Mouse (Mus musculus) lung, postnatal 4 days (tissue): ENCODE data around the gene Usp24.
"Not testable (repeated sequence)": the region's sequence is repeated elsewhere in the genome, so short reads cannot be mapped to it uniquely, and the experiment has no call there.

Experiments
- DNase-seq, 2 experiments: peaks; one replicate each; pipeline ENCODE4 v3.0.0; 2021

The Usp24 gene

GRCm38 (mm10) chr4:106318976-106319375 is 3.0 kb downstream of the Usp24 start:
- no peak for DNase-seq

GRCm38 (mm10) chr4:106322846-106323245 is 6.8 kb downstream of the Usp24 start:
- DNase-seq = no peak

- no peak for DNase-seq
Measured at GRCm38 (mm10) chr4:106323318-106323717, 7.3 kb downstream of the Usp24 start.

GRCm38 (mm10) chr4:106327436-106327835 is 11.4 kb downstream of the Usp24 start:
- no peak for DNase-seq

- no peak for DNase-seq
Measured at GRCm38 (mm10) chr4:106328704-106329103, 12.7 kb downstream of the Usp24 start.

- DNase-seq = not testable (repeated sequence)
Measured at GRCm38 (mm10) chr4:106329171-106329570, 13.2 kb downstream of the Usp24 start.

GRCm38 (mm10) chr4:106330371-106330819 is 14.4 kb downstream of the Usp24 start:
- no peak for DNase-seq

GRCm38 (mm10) chr4:106333071-106333470 is 17.1 kb downstream of the Usp24 start:
- DNase-seq = no peak

GRCm38 (mm10) chr4:106333584-106333983 is 17.6 kb downstream of the Usp24 start:
- no peak for DNase-seq

GRCm38 (mm10) chr4:106335858-106336257 is 19.8 kb downstream of the Usp24 start:
- DNase-seq = no peak

- no peak for DNase-seq
Measured at GRCm38 (mm10) chr4:106347664-106348063, 31.7 kb downstream of the Usp24 start.

- DNase-seq = not testable (repeated sequence)
Measured at GRCm38 (mm10) chr4:106355025-106355424, 39.0 kb downstream of the Usp24 start.

- no peak for DNase-seq
Measured at GRCm38 (mm10) chr4:106370013-106370412, 54.0 kb downstream of the Usp24 start.

- peak; percentile 63 to 83 for DNase-seq
Measured at GRCm38 (mm10) chr4:106375857-106376256, 59.8 kb downstream of the Usp24 start.

- no peak for DNase-seq
Measured at GRCm38 (mm10) chr4:106378839-106379572, 63.0 kb downstream of the Usp24 start.

- DNase-seq = no peak
Measured at GRCm38 (mm10) chr4:106381131-106381530, 65.1 kb downstream of the Usp24 start.

GRCm38 (mm10) chr4:106389908-106390307 is 73.9 kb downstream of the Usp24 start:
- peak in 1 of 2 experiments; percentile 13 for DNase-seq

- no peak for DNase-seq
Measured at GRCm38 (mm10) chr4:106409621-106410020, 93.6 kb downstream of the Usp24 start.

GRCm38 (mm10) chr4:106419256-106419655 is 103.2 kb downstream of the Usp24 start:
- no peak for DNase-seq

GRCm38 (mm10) chr4:106419791-106420190 is 103.8 kb downstream of the Usp24 start:
- DNase-seq = no peak

GRCm38 (mm10) chr4:106422597-106422996 is 106.6 kb downstream of the Usp24 start:
- no peak for DNase-seq

GRCm38 (mm10) chr4:106424560-106424959 is 108.5 kb downstream of the Usp24 start:
- no peak for DNase-seq

GRCm38 (mm10) chr4:106426286-106426685 is 110.3 kb downstream of the Usp24 start:
- DNase-seq = no peak

- DNase-seq = no peak
Measured at GRCm38 (mm10) chr4:106428616-106429015, 112.6 kb downstream of the Usp24 start.

GRCm38 (mm10) chr4:106429106-106429505 is 113.1 kb downstream of the Usp24 start:
- DNase-seq = no peak
